Mouse (Mus musculus): ENCODE measurements around the gene Nat8f7. TPM values are rescaled to one million over a fixed set of nuclear protein-coding genes. Genes with fewer than 3 reads are reported as not detected.
"Not testable (repeated sequence)": the region's sequence is repeated elsewhere in the genome, so short reads cannot be mapped to it uniquely, and the experiment has no call there.

Nat8f7 gene
- not detected for total RNA-seq (2021)

DNA sequence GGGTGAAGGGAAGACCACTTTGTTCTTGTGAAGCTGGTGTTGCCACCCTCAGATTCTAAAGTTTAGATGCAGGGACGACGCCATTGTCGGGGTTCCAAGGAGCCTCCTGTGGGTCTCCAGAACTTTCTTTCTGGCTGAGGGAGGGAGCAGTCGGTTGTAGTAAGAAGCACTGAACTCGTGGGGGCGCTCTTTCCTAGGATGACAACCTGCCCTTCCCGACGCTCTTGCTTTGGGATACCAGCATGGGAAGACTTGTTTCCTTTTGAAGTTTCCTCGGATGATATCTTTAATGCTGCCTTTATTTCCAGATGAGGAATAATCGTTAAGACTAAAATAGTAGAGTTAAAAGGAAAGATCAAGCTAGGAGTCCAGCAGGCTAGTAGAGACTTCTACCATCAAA lies at the start of gene Nat8f7:
TSS of gene Nat8f7 (minus strand) at position 101 of the 400 bp plus-strand sequence.
- not testable (repeated sequence) for DNase-seq

DNA sequence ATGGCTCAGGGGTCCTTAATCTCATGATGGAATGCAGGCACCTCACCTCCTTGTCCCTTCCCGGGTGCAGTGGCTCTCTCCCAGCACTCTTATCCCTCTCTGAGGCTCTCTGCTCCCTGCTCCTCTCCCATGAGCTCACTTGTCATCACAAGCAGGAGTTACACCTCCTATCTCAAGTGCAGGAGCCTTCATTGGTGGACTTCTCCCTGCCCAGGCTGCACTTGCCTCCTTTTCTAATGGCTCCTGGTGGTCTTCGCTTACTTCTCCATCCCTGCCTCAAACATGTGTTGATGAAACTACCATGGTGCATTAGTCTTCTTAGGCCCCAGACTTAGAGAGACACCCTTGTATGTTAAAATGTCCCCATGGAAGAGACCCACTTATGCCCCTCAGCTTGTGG lies 49.7 kb upstream of the Nat8f7 start:
- DNase-seq = not testable (repeated sequence)

DNA sequence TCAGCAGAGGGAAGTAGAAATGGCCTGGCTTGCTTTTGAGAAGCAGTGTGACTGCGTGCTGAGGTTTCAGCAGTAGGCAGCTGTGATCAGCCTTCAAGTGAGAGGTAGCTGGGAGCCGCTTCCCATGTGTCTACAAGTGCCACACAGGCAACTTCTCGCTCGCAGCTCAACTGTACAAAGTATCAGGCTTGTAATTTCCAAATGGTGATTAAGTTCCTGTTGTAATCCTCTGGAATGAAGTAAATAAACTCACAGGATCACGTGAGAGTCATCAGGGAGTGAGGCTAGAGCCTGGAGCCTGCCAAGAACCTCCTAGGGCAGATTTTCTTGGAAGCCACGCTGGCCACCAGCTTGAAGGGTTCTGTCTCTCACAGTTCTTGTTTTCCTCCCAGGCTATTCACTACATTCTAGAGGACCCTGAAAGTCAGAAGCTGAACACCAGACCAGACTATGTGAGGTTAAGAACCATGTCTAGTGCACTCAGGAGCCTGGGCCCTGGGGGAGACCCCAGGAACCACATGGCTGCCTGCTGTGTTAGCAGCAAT lies 42.8 kb upstream of the Nat8f7 start:
- DNase-seq = not testable (repeated sequence)

DNA sequence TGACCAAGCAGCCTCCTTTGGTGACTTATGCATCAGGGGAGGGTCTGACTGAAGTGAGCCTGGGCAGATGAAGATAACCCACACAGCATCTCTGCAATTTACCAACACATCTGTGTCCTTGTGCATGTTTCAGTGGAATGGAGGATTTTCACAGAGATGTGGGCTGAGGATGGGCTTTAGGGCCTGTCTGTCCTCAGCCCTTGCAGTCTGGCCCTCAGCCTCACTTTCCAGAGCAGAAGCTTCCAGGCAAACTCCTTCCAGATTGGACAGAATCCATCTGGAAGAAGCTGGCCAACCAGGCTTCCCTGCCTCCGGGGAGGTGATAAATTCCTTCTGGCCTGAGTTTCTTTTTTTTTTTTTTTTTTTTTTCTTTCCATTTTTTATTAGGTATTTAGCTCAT lies 3.4 kb downstream of the Nat8f7 start:
- DNase-seq = not testable (repeated sequence)

DNA sequence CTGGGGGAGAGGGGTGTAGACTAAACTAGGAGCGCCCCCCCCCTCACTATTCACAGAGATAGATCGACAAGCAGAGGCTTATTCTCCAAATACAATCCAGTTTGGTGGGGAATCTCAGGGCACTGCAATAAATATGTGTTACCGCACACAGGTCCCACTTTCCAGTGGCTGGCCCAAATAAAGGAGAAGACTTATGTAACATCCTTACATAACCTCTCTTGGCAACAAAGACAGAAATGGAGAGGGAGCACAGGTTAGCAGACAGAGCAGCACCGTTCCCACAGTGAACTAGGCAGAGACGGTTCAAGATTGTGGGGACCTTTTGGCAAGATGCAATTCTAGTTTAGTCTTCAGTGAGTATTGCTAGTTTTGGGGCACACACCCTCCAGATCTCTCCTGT lies 3.8 kb downstream of the Nat8f7 start:
- DNase-seq = not testable (repeated sequence)

DNA sequence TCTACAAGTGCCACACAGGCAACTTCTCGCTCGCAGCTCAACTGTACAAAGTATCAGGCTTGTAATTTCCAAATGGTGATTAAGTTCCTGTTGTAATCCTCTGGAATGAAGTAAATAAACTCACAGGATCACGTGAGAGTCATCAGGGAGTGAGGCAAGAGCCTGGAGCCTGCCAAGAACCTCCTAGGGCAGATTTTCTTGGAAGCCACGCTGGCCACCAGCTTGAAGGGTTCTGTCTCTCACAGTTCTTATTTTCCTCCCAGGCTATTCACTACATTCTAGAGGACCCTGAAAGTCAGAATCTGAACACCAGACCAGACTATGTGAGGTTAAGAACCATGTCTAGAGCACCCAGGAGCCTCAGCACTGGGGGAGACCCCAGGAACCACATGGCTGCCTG lies 11.1 kb downstream of the Nat8f7 start:
- DNase-seq = peak; percentile 12

Small RNA genes within 50 kb of the gene (microRNA-seq; reads per million reads assigned to microRNA genes)
- 0 reads per million in 2 experiments for gene Gm27317

Other genes with a start within 250 kb of the Nat8f7 start
- not detected for gene Fbxo41, start 210.2 kb downstream of the Nat8f7 start, total RNA-seq (2021)
- gene Egr4, start 199.6 kb downstream of the Nat8f7 start, total RNA-seq (2021) = not detected
- 1 to 10 TPM; 5.8 to 6.5 TPM for gene Alms1, start 125.7 kb downstream of the Nat8f7 start, total RNA-seq (2021)
- gene Nat8f3, start 52.5 kb upstream of the Nat8f7 start, total RNA-seq (2021) = not detected
- not detected for gene Nat8f6, start 107.7 kb upstream of the Nat8f7 start, total RNA-seq (2021)
- not detected for gene Nat8f5, start 107.8 kb upstream of the Nat8f7 start, total RNA-seq (2021)
- gene Nat8, start 118.9 kb upstream of the Nat8f7 start, total RNA-seq (2021) = not detected
- gene Nat8f2, start 156.0 kb upstream of the Nat8f7 start, total RNA-seq (2021) = not detected
- gene Nat8f4, start 191.7 kb upstream of the Nat8f7 start, total RNA-seq (2021) = 1 to 10 TPM; 1.3 to 1.8 TPM
- gene Tprkb, start 198.7 kb upstream of the Nat8f7 start, total RNA-seq (2021) = 10 to 100 TPM; 11.6 to 13.1 TPM
- 1 to 10 TPM; 2.1 to 2.4 TPM for gene Nat8f1, start 202.5 kb upstream of the Nat8f7 start, total RNA-seq (2021)
- gene Dusp11, start 248.5 kb upstream of the Nat8f7 start, total RNA-seq (2021) = 10 to 100 TPM; 60.0 to 69.6 TPM